Mouse (Mus musculus): ENCODE results near the gene Sez6l. TPM values are rescaled to one million over a fixed set of nuclear protein-coding genes. Genes with fewer than 3 reads are reported as not detected.

The Sez6l gene
- total RNA-seq, 2 experiments from 2014 or later: 0.31 to 0.62 TPM

DNA sequence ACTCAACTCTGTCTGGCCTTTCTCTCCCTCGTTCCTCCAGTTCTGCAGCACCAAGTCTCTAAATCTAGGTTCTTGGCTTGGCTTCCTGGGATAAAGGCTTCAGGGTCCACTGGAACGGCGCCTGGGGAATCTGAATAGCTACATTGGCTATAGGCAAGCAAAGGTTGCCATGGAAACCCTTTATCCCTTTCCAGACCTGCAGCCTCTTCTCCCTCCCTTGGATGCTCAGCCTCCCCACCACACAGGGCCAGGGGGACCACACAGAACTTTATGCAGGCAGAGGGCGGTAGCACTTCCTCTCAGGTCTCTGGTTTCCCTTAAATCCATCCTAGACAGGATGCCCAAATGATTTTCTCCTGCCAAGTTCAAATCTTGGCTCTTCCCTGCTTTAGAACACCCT lies 71.4 kb downstream of the Sez6l start:
- no peak for DNase-seq
- intact Hi-C loops (cut with DNase I): no loop called here

GRCm38 (mm10) chr5:112501384-112501783 lies 75.6 kb downstream of the Sez6l start:
- intact Hi-C loops (cut with DNase I): no loop called here
- DNase-seq: no peak

DNA sequence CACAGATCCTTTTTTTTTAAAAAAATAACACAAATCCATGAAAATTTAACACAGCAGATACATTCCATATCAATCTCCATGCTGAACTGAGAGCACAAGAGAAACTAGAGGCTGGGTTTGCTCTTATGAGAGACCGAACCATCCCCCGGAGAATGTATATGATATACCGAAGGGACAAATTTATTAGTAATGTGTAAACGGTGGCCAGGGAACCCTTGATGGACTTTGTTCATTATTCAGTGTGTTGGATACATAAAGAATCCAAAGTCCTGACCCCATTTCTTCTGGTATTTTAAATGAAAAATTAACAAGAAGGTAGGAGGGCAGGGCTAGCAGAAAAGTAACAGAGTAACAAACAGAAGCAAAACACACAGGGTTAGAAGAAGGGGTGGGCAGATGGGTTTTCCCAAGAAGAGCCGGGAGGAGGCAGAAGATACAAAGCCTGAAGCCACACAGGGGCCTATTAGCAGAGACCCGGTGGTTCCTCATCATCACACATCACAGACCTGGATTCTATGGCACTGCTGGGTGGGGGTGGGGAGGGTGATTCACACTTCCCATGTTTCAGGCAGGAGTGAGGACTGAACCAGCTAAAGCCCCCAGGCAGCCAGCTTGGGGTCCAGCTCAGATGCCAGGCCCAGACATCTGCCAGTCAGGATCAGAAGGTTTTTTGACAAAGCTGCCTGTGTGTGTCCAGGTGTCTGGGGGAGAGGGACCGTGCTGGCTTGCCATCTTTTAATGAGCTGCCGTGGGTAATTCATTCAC lies 76.9 kb downstream of the Sez6l start:
- no peak for DNase-seq
- intact Hi-C loops (cut with DNase I): no loop called here

- DNase-seq: no peak
- intact Hi-C loops (cut with DNase I): no loop called here
Observed at GRCm38 (mm10) chr5:112498921-112499917, 77.8 kb downstream of the Sez6l start.

GRCm38 (mm10) chr5:112496753-112497369 lies 80.1 kb downstream of the Sez6l start:
- no peak for DNase-seq
- intact Hi-C loops (cut with DNase I): no loop called here

DNA sequence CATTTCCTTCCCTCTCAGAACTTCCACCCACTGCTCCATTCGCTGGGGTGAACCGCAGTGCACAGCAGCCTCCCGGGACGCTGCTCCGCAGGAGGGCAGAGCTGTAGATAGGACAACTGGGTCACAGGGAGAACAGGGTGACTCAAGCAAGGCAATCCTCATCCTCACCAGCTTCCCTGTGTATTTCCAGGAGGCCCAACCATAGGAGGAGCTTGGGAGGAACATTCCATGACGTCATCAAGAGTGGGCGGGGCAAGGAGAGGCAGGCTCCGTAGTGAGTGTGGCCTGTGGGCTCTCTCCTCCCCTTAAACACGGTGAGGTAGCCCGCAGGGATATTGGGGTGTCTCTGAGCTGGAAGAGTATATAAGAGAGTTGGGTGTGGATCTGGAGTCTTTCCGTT lies 83.5 kb downstream of the Sez6l start:
- DNase-seq: peak; percentile 19 to 42
- intact Hi-C loops (cut with DNase I): no loop called here

GRCm38 (mm10) chr5:112491489-112491888 lies 85.5 kb downstream of the Sez6l start:
- intact Hi-C loops (cut with DNase I): no loop called here
- DNase-seq: no peak

GRCm38 (mm10) chr5:112488101-112488776 lies 88.7 kb downstream of the Sez6l start:
- intact Hi-C loops (cut with DNase I): no loop called here
- no peak for DNase-seq

GRCm38 (mm10) chr5:112487504-112487903 lies 89.5 kb downstream of the Sez6l start:
- intact Hi-C loops (cut with DNase I): no loop called here

GRCm38 (mm10) chr5:112486415-112486814 lies 90.6 kb downstream of the Sez6l start:
- peak; percentile 13 to 14 for DNase-seq
- intact Hi-C loops (cut with DNase I): no loop called here

More at GRCm38 (mm10) chr5:112487504-112487903, 89.5 kb downstream of the Sez6l start:
- no peak for DNase-seq

- intact Hi-C loops (cut with DNase I): no loop called here
- no peak for DNase-seq
Observed at GRCm38 (mm10) chr5:112484924-112485715, 91.9 kb downstream of the Sez6l start.

DNA sequence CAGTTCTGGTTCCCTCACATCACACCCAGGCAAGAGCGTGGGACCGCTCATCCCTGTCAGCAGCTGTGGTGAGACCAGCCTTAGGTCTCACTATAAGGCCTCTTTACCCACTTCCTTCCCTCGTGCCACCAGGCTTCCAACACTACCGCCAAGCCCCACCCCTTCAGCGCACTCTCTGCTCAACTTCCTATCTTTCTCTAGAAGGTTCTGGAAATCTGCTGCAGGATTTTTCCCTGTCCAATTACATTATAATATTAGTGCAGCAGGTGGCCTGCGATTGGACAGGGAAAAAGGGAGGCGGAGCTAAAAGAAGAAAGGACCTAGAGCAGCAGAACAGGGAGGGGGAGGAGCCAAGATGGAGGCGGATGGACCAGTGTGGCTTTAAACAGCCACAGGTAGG lies 94.0 kb downstream of the Sez6l start:
- intact Hi-C loops (cut with DNase I): no loop called here
- DNase-seq: no peak

DNA sequence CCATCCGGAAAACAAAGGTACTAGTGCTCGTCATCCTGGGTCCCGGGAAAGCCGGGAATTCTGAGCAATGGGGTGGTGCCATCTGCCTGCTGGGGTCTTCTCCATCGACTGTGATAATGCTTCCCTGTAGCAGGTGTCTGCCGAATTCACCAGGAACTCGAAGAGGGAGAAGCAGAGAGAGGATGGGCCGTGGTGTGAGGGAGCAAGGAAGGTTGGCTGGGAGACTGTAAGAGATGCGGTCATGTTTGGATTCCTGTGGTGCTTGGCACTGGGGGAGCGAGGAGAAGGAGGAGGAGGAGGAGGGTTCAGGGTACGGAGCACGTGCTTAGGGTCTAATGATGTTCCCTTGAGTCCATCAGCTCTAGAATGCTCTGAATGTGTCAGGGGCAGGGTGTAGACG lies 94.4 kb downstream of the Sez6l start:
- no peak for DNase-seq
- intact Hi-C loops (cut with DNase I): no loop called here

DNA sequence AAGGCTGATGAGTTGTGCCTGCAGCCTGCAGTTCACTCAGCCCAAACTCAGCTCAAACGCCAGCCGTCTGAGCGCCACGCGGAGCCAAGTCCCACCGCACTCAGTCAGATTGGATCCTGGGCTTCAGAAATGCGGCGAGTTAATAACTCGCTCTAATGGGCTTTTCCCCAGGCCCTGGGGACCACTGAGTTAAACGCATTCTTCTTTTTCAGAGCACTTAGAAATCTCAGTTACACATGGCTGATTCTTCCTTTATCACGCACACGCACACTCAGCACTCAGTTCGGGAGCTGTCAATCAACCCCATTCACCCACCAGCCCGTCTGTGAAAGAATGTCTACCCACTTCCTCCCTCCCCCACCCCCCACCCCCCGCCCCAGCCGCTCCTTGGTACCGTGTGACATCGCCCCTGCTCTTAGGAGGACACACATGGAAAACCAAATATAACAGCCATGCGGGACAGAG lies 95.0 kb downstream of the Sez6l start:
- no peak for DNase-seq
- intact Hi-C loops (cut with DNase I): no loop called here

DNA sequence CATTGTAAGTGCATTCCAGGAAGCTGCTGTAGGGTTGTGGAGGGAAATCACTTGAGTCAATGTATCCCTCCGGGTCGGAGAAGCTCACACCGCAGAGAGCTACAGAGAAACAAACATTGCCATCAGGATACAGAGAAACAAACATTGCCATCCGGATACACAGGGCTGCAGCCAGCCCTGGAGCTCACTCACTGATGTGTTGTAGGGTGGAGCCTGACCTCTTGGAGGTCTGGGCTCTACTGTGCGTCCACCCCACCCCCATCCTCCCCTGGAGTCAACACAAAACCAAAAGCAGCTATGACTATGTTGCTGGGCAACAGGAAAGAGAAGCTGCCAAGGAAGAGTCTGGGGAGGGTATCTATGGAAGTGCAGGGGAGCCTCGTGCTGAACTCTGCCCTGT lies 103.5 kb downstream of the Sez6l start:
- no peak for DNase-seq
- intact Hi-C loops (cut with DNase I): loop anchor here (5.0 kb wide), 1 partner anchor 99 kb away; no protein-coding TSS in a partner anchor

DNA sequence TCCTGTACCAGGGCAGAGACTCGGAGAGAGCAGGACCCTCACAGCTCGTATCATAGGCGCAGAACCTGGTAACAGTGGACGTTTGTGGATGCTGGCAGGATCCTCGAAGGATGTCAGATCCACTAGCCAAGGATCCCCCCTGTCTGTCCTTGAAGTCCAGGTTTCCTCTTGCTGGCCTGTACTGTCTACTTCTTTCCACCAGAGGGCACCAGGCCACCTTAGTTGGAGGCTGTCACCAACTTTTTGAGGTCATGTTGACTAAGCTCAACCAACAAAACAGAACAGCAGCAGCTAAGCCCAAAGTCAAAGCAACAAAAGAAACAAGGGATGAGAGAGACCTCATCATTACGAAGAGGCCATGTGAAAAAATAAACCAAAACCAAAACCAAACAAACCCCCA lies 106.8 kb downstream of the Sez6l start:
- intact Hi-C loops (cut with DNase I): loop anchor here (5.0 kb wide), 1 partner anchor 102 kb away; no protein-coding TSS in a partner anchor
- peak; percentile 44 to 65 for DNase-seq

DNA sequence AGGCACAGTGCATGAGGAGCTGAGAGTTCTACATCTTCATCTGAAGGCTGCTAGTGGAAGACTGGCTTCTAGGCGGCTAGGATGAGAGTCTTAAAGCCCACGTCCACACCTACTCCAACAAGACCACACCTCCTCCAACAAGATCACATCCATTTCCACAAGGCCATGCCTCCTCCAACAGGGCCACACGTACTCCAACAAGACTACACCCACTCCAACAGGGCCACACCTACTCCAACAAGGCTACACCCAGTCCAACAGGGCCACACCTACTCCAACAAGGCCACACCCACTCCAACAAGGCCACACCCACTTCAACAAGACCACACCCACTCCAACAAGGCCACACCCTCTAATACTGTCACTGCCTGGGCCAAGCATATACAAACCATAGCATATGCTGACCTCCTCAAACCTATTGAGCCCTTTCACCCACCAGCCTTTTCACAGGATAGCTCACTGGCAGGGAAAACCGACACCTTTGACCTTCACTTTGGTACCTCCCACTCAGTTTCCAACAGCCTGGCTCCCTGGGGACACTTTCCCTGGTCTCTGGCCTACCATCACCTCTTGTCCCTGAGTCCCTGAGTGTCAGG lies 107.9 kb downstream of the Sez6l start:
- intact Hi-C loops (cut with DNase I): no loop called here
- no peak for DNase-seq

GRCm38 (mm10) chr5:112466331-112466730 lies 110.7 kb downstream of the Sez6l start:
- intact Hi-C loops (cut with DNase I): no loop called here
- DNase-seq: peak; percentile 6 to 20

DNA sequence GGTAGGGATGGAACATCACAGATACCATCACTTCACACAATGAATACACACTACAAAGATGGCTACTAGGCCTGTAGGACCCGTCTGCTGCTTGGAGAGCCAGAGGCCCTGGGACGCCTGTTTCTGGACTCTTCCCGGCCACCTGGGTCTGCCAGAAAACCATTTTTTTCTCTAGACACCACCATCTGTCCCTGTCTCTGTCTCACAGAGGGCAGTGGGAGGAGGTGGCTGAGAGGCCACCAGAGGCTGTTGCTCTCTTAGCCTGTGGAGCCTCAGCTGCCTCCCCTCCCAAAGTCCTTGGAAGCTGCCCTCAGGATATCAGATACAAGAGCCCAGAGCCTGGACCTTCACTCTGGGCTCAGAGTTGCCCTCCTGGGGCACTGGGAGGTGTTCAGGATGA lies 117.1 kb downstream of the Sez6l start:
- intact Hi-C loops (cut with DNase I): loop anchor here (5.0 kb wide), 1 partner anchor 117 kb away; the partner anchor contains the start of gene Sez6l
- no peak for DNase-seq
